Mouse (Mus musculus) forebrain, embryonic 14.5 days (tissue): ENCODE results near the gene Glis3. TPM values are rescaled to one million over a fixed set of nuclear protein-coding genes. Genes with fewer than 3 reads are reported as not detected.

ENCODE experiments used
- ATAC-seq: fragments of 200-750 bp; cut with Nextera tagmentation; 2 replicates; pipeline ENCODE4 v1.8.0; 2017; ENCODE audit warnings: mild to moderate bottlenecking, moderate library complexity
- DNase-seq: peaks from one replicate; pipeline ENCODE4 v3.0.0-alpha.2; 2015; ENCODE audit warnings: low spot score
- H3K27ac ChIP-seq: fragments of 300-500 bp; sonication (generic); 2 replicates; pipeline ENCODE4 v1.5.1; 2014; ENCODE audit warnings: low read depth, mild to moderate bottlenecking, control low read depth, low read length, moderate library complexity
- H3K27me3 ChIP-seq: fragments of 300-500 bp; sonication (generic); replicated peaks from 2 replicates; pipeline ENCODE4 v1.6.1; 2014; ENCODE audit warnings: low read length, control low read depth, mixed read lengths; ENCODE audit not compliant: control insufficient read depth, insufficient read depth
- H3K36me3 ChIP-seq: fragments of 300-500 bp; sonication (generic); 2 replicates; pipeline ENCODE4 v1.6.1; 2014; ENCODE audit warnings: low read length, control low read depth; ENCODE audit not compliant: control insufficient read depth, insufficient read depth
- H3K4me1 ChIP-seq: fragments of 300-500 bp; sonication (generic); 2 replicates; pipeline ENCODE4 v1.6.1; 2014; ENCODE audit warnings: antibody characterized with exemption, low read length, control low read depth; ENCODE audit not compliant: control insufficient read depth, insufficient read depth
- H3K4me2 ChIP-seq: fragments of 300-500 bp; sonication (generic); 2 replicates; pipeline ENCODE4 v1.6.1; 2014; ENCODE audit warnings: mild to moderate bottlenecking, control low read depth, low read length
- H3K4me3 ChIP-seq: fragments of 300-500 bp; sonication (generic); 2 replicates; pipeline ENCODE4 v1.5.1; 2014; ENCODE audit warnings: low read depth, low read length, control low read depth
- H3K9ac ChIP-seq: fragments of 300-500 bp; sonication (generic); 2 replicates; pipeline ENCODE4 v1.6.1; 2014; ENCODE audit warnings: mild to moderate bottlenecking, low read length, control low read depth, moderate library complexity
- H3K9me3 ChIP-seq: fragments of 300-500 bp; sonication (generic); replicated peaks from 2 replicates; pipeline ENCODE4 v1.6.1; 2016; ENCODE audit warnings: low read length, control low read depth, mixed read lengths; ENCODE audit not compliant: control insufficient read depth
- WGBS: fragments of 180-500 bp; shearing (Covaris S2); extraction: QIAGEN DNeasy Blood & Tissue Kit; methylation state at CpG from one replicate; pipeline ENCODE4 v1.1.7; 2014; 5-methylcytosine and 5-hydroxymethylcytosine counted together
- polyA plus RNA-seq: library from polyadenylated mRNA; unstranded; fragments of >200 nt; fragmentation: Nextera tagmentation; extraction: Ambion mirVana; gene quantifications from 2 replicates; pipeline ENCODE4 v1.2.1, GENCODE M21; 2014

Glis3 gene
- polyA plus RNA-seq, 1 experiment from 2014 or later, result 0.46 TPM

DNA sequence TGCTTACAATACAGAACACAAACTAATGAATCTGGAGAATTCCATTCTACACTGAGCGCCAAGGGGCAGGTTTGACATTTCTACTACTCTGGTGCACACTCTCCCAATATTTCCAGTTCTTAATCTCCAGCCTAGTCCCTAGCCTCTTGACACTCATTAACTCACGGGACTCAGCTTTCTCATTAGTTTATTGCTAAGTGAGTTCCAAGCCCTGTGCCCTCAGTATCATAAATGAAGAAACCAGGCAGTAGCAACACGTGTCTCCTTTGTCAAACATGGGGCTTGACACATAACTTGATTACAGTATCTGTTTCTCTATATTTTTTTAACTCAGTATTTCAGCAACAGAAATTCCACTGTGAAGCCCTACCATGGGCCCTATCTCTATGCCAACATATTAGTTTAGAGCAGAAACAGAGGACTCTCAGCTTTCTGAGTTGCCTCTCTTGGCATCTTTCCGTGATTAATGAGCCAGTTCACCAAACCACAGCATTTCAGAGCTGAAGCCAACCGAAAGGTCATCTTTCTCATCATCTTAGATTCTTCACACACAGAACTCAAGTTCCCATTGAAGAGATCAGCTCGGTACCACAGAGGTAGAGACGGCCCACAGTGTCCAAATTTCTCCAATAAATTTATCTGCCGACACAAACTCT, 186.1 kb downstream of the Glis3 start:
- no peak overlapping the region for H3K4me2 ChIP-seq
- H3K27ac ChIP-seq, result no peak overlapping the region
- no peaks in the 10 kb centered on the region for H3K27me3 ChIP-seq
- H3K4me1 ChIP-seq, result no peaks in the 10 kb centered on the region
- no peak overlapping the region for H3K9ac ChIP-seq
- no peak for DNase-seq
- ATAC-seq, result no peak
- H3K4me3 ChIP-seq, result no peak overlapping the region
- no peaks in the 10 kb centered on the region for H3K9me3 ChIP-seq
- WGBS, result 88% methylated on average over 8 of the region's 8 CpGs
- no peaks in the 10 kb centered on the region for H3K36me3 ChIP-seq

GRCm38 (mm10) chr19:28478055-28478454, 201.8 kb downstream of the Glis3 start:
- no peaks in the 10 kb centered on the region for H3K9me3 ChIP-seq
- no peak for ATAC-seq
- H3K27me3 ChIP-seq, result no peaks in the 10 kb centered on the region
- H3K36me3 ChIP-seq, result no peaks in the 10 kb centered on the region
- no peak overlapping the region for H3K9ac ChIP-seq
- H3K4me2 ChIP-seq, result no peak overlapping the region
- H3K27ac ChIP-seq, result no peak overlapping the region
- 29% methylated on average over 6 of the region's 6 CpGs for WGBS
- no peak for DNase-seq
- peaks cover 5% of the 10 kb centered on the region for H3K4me1 ChIP-seq
- no peak overlapping the region for H3K4me3 ChIP-seq

GRCm38 (mm10) chr19:28477326-28477863, 202.5 kb downstream of the Glis3 start:
- Histone ChIP-seq H3K4me3 (no peak overlapping the region), H3K9ac (no peak overlapping the region), H3K4me2 (no peak overlapping the region), H3K9me3 (no peaks in the 10 kb centered on the region), H3K36me3 (no peaks in the 10 kb centered on the region), H3K27ac (no peak overlapping the region), H3K4me1 (peaks cover 5% of the 10 kb centered on the region), H3K27me3 (no peaks in the 10 kb centered on the region)
- DNase-seq (peak; percentile 32), ATAC-seq (no peak)
- 5% methylated on average over 6 of the region's 6 CpGs for WGBS

DNA sequence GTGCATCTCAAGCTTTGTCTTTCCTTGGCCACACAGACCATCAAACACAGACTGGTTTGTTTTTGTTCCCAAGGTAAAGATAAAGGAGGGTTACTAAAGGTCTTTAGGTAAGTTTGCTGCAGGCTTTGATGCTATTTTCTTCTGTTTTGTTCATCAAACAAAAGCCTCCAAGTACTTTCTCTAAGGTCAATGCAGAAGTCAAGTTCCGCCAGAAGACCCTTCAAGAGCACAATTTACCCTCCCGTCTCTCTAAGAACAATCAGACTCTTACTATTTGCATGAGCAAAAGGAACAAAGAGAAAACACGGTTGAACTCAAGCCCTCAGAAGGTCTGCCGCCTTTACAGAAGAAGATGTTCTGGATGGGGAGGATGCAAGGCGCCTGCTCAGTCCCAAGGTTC, 206.3 kb downstream of the Glis3 start:
- no peak for ATAC-seq
- no peak overlapping the region for H3K4me3 ChIP-seq
- H3K4me2 ChIP-seq, result no peak overlapping the region
- no peak overlapping the region for H3K27ac ChIP-seq
- no peaks in the 10 kb centered on the region for H3K27me3 ChIP-seq
- H3K9ac ChIP-seq, result no peak overlapping the region
- peaks cover 5% of the 10 kb centered on the region for H3K4me1 ChIP-seq
- no peaks in the 10 kb centered on the region for H3K36me3 ChIP-seq
- no peaks in the 10 kb centered on the region for H3K9me3 ChIP-seq
- 69% methylated on average over 5 of the region's 5 CpGs for WGBS
- no peak for DNase-seq

DNA sequence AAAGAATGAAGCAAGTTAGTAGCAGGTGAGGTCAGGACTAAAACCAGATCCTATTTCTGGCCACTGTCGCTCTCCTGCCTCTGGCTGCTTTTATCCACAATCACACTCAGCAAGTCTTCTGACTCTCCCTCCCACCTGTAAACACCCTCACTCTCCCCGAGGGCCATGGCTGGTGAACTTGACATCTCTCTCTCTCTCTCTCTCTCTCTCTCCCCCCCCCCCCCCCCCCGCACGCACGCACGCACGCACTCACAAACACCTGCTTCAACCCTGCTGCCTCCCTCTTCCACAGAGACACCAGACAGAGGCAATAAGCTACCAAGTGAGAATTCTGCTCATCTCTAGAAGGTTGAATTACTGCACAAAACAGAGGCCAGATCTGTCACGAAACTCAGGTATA, 208.7 kb downstream of the Glis3 start:
- Histone ChIP-seq H3K27me3 (no peaks in the 10 kb centered on the region), H3K9me3 (no peaks in the 10 kb centered on the region), H3K9ac (no peak overlapping the region), H3K4me2 (no peak overlapping the region), H3K36me3 (no peaks in the 10 kb centered on the region), H3K4me3 (no peak overlapping the region), H3K4me1 (0 out of 2 replicates have a peak, but pooled peaks cover 4% of the 10 kb centered on the region), H3K27ac (no peak overlapping the region)
- 83% methylated on average over 5 of the region's 8 CpGs for WGBS
- DNase-seq, result no peak
- no peak for ATAC-seq

- H3K36me3 ChIP-seq, result no peaks in the 10 kb centered on the region
- no peaks in the 10 kb centered on the region for H3K27me3 ChIP-seq
- no peak overlapping the region for H3K27ac ChIP-seq
- peaks cover 10% of the 10 kb centered on the region; the same call in 1 of the 2 replicates for H3K4me1 ChIP-seq
- no peak for DNase-seq
- H3K4me3 ChIP-seq, result no peak overlapping the region
- 80% methylated on average over 5 of the region's 5 CpGs for WGBS
- H3K9ac ChIP-seq, result no peak overlapping the region
- H3K4me2 ChIP-seq, result no peak overlapping the region
- ATAC-seq, result no peak
- no peaks in the 10 kb centered on the region for H3K9me3 ChIP-seq
Measured at GRCm38 (mm10) chr19:28465779-28466178, 214.1 kb downstream of the Glis3 start.

DNA sequence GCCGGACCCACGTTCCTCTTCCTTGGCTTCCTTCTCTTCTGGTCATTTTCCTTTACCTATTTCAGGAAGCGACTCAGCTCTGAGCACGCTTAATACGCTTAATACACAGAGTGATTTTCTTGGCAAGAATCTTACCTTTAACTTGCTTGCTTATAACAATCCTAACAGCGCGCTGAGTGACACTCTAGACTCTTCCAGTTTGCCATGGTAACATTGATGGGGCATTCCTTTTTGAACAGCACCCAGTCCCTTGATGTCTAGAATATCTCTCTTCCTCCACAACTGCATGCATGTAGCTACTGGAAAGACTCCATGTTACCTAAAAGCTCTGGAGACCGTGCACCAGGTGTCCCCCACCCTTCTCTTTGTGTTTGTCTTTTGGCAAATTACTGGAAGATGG, 225.5 kb downstream of the Glis3 start:
- no peak overlapping the region for H3K27ac ChIP-seq

DNA sequence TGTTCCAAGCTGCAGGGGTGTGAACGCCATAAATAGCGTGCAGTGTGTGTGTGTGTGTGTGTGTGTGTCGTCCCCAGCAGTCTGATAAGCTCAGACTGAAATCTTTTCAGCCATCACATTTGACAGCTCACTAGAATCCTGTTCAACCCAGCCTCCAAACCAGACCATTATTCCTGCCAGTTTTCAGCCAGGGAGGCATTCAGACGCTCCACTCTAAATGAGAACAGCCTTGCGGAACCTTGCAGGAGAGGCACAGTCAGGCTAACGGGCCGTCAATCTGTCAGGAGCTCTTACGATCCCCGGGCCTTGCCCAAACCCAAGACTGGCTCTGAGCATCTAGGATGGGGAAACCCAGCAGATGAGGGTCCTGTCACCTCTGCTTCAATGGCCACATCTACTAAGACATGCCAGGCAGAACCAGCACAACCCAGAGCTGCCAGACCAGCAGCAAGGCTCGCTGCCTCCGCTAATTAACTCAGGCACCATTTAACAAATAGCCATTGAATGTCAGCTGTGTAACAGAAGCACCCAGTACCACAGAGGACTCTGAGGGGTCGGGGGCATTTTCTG, 226.8 kb downstream of the Glis3 start:
- peak overlapping the region; percentile 63; the same call in 1 of the 2 replicates for H3K27ac ChIP-seq
- WGBS, result 3% methylated on average over 12 of the region's 12 CpGs
- DNase-seq (peak; percentile 85), ATAC-seq (peak; percentile 87)
- no peaks in the 10 kb centered on the region for H3K9me3 ChIP-seq
- no peaks in the 10 kb centered on the region for H3K36me3 ChIP-seq
- H3K27me3 ChIP-seq, result no peaks in the 10 kb centered on the region
- peak overlapping the region; percentile 29; the same call in 1 of the 2 replicates for H3K9ac ChIP-seq
- no peak overlapping the region for H3K4me3 ChIP-seq
- H3K4me2 ChIP-seq, result peak overlapping the region; percentile 39
- peaks cover 9% of the 10 kb centered on the region; the same call in 1 of the 2 replicates for H3K4me1 ChIP-seq

More for the DNA sequence above, 225.5 kb downstream of the Glis3 start:
- ATAC-seq (no peak), DNase-seq (peak; percentile 38)
- no peaks in the 10 kb centered on the region for H3K36me3 ChIP-seq
- H3K4me2 ChIP-seq, result no peak overlapping the region
- H3K4me3 ChIP-seq, result no peak overlapping the region
- H3K4me1 ChIP-seq, result peaks cover 9% of the 10 kb centered on the region; the same call in 1 of the 2 replicates
- no peaks in the 10 kb centered on the region for H3K9me3 ChIP-seq
- WGBS, result 75% methylated on average over 8 of the region's 8 CpGs
- no peak overlapping the region for H3K9ac ChIP-seq
- no peaks in the 10 kb centered on the region for H3K27me3 ChIP-seq

DNA sequence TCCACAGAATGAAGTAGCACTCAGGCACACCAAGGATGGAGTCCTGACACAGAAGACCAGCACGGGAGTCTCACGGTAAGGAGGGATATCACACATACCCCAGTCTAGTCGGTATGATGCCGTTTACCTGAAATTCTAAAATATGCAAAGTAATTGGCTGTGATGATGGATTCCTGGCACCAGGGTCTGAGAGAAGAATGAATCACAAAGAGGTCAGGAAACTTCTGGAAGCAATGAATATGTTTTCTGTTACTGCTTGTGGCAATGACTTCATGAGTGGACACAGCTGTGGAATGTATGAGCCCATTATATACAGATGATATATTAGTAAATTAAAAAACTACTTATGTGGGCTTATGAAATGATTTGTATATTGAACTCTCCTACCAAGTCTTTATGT, 231.1 kb downstream of the Glis3 start:
- DNase-seq, result no peak
- Histone ChIP-seq H3K36me3 (no peaks in the 10 kb centered on the region), H3K27ac (no peak overlapping the region), H3K4me1 (peaks cover 6% of the 10 kb centered on the region; the same call in 1 of the 2 replicates), H3K9me3 (no peaks in the 10 kb centered on the region), H3K4me2 (no peak overlapping the region), H3K4me3 (no peak overlapping the region), H3K9ac (no peak overlapping the region), H3K27me3 (no peaks in the 10 kb centered on the region)
- no peak for ATAC-seq
- WGBS, result 96% methylated on average over 4 of the region's 4 CpGs
